Mouse (Mus musculus): ENCODE results near the gene Peli2. TPM values are rescaled to one million over a fixed set of nuclear protein-coding genes. Genes with fewer than 3 reads are reported as not detected.
A peak's percentile ranks its signal among the peaks of the same experiment; 100 is the strongest.

The Peli2 gene
- polyA plus RNA-seq, 1 experiment from 2014 or later: 10.7 TPM

DNA sequence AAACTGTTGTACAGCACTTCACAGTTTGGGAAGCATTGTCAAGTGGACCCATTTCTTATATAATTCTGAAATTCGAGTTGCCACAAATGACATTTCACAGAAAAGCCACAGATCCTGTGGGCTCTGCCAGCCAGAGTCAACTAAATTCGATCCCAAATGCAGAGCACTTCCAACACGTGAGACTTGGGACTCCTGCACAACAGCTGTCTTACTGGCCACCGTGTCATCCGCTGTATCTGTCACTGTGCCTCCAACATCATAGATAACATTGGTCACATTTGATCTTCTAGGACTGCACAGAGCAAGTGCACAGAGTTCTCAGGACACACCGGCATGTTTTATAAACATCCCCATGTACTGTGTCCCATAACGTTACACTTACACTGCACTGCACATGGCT lies 14.2 kb upstream of the Peli2 start:
- no peak overlapping the region for H3K4me2 ChIP-seq
- H3K9me3 ChIP-seq: no peaks in the 10 kb centered on the region
- H3K36me3 ChIP-seq: no peaks in the 10 kb centered on the region
- no peak overlapping the region for H3K27ac ChIP-seq (replicated peaks)
- no peaks in the 10 kb centered on the region for H3K4me1 ChIP-seq (replicated peaks)
- no peak overlapping the region for H3K9ac ChIP-seq
- ATAC-seq (ENCODE audit: low FRiP score, low read depth): no peak
- 91% methylated on average over 7 of the region's 7 CpGs for WGBS
- no peak overlapping the region for H3K4me3 ChIP-seq
- no peaks in the 10 kb centered on the region for H3K27me3 ChIP-seq

DNA sequence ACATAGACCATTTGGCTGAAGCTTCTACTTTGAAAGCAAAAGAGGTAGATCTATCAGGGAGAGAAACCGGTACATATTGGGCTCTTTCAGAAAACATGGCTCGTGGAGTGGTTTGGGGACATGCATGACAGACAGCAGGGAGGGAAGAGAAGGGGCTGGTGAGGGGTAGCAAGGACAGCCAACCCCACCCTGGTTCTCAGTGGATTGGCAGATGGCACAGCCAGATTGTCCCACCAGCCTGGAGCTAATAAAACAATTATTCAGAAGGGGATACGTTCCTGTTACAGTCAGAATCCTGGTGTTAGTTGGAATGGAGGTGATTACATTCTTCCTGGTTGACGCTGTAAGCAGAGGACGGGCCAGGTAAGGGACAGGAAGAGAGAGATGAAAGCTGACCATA lies 2.6 kb upstream of the Peli2 start:
- H3K9me3 ChIP-seq: no peaks in the 10 kb centered on the region
- no peaks in the 10 kb centered on the region for H3K36me3 ChIP-seq
- H3K4me1 ChIP-seq (replicated peaks): peaks cover 35% of the 10 kb centered on the region
- H3K9ac ChIP-seq: no peak overlapping the region
- no peak overlapping the region for H3K4me2 ChIP-seq
- ATAC-seq (ENCODE audit: low FRiP score, low read depth): no peak
- H3K27me3 ChIP-seq: no peaks in the 10 kb centered on the region
- no peak overlapping the region for H3K27ac ChIP-seq (replicated peaks)
- no peak overlapping the region for H3K4me3 ChIP-seq
- WGBS: 53% methylated on average over 5 of the region's 5 CpGs

- peak; percentile 32 for ATAC-seq (ENCODE audit: low FRiP score, low read depth)
- peak overlapping the region; percentile 29; the same call in 1 of the 2 replicates for H3K27ac ChIP-seq (replicated peaks)
These were observed 1.5 kb upstream of the Peli2 start for GRCm38 (mm10) chr14:48119012-48119647.

GRCm38 (mm10) chr14:48119648-48120270 lies 864 bp upstream of the Peli2 start:
- peaks cover 47% of the 10 kb centered on the region for H3K4me1 ChIP-seq (replicated peaks)
- 9% methylated on average over 17 of the region's 17 CpGs for WGBS

More at GRCm38 (mm10) chr14:48119012-48119647, 1.5 kb upstream of the Peli2 start:
- Histone ChIP-seq H3K9ac (no peak overlapping the region), H3K4me2 (peak overlapping the region; percentile 97), H3K27me3 (no peaks in the 10 kb centered on the region), H3K4me1 (replicated peaks) (peaks cover 40% of the 10 kb centered on the region), H3K36me3 (no peaks in the 10 kb centered on the region), H3K9me3 (no peaks in the 10 kb centered on the region), H3K4me3 (peak overlapping the region; percentile 11; the same call in 1 of the 2 replicates)
- 4% methylated on average over 9 of the region's 9 CpGs for WGBS

DNA sequence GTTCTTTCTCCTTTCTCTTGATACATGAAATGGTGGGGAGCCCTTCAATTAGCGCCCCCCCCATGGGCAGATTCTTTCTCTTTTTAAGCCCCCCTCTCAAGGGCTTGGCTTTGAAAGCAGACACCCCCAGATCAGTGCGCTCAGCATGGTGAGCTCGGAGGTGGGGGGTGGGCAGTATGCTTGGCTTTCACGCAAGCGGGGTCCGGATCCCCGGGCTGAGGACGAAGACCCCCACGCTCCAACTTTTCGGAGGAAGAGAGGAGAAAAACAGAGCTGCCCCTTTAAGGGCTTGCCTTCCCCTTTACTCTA lies 226 bp upstream of the Peli2 start:
- WGBS: 0% methylated on average over 10 of the region's 10 CpGs
- Histone ChIP-seq H3K27me3 (no peaks in the 10 kb centered on the region), H3K27ac (replicated peaks) (peak overlapping the region; percentile 85; the same call in 1 of the 2 replicates), H3K9ac (peak overlapping the region; percentile 70), H3K9me3 (no peaks in the 10 kb centered on the region), H3K4me3 (peak overlapping the region; percentile 79), H3K36me3 (no peaks in the 10 kb centered on the region), H3K4me2 (peak overlapping the region; percentile 97), H3K4me1 (replicated peaks) (peaks cover 53% of the 10 kb centered on the region)
- ATAC-seq (ENCODE audit: low FRiP score, low read depth): no peak

More at GRCm38 (mm10) chr14:48119648-48120270, 864 bp upstream of the Peli2 start:
- H3K27me3 ChIP-seq: no peaks in the 10 kb centered on the region
- H3K4me3 ChIP-seq: peak overlapping the region; percentile 79
- H3K36me3 ChIP-seq: no peaks in the 10 kb centered on the region
- H3K9ac ChIP-seq: no peak overlapping the region
- peak overlapping the region; percentile 97 for H3K4me2 ChIP-seq
- no peak for ATAC-seq (ENCODE audit: low FRiP score, low read depth)
- no peak overlapping the region for H3K27ac ChIP-seq (replicated peaks)
- H3K9me3 ChIP-seq: no peaks in the 10 kb centered on the region

DNA sequence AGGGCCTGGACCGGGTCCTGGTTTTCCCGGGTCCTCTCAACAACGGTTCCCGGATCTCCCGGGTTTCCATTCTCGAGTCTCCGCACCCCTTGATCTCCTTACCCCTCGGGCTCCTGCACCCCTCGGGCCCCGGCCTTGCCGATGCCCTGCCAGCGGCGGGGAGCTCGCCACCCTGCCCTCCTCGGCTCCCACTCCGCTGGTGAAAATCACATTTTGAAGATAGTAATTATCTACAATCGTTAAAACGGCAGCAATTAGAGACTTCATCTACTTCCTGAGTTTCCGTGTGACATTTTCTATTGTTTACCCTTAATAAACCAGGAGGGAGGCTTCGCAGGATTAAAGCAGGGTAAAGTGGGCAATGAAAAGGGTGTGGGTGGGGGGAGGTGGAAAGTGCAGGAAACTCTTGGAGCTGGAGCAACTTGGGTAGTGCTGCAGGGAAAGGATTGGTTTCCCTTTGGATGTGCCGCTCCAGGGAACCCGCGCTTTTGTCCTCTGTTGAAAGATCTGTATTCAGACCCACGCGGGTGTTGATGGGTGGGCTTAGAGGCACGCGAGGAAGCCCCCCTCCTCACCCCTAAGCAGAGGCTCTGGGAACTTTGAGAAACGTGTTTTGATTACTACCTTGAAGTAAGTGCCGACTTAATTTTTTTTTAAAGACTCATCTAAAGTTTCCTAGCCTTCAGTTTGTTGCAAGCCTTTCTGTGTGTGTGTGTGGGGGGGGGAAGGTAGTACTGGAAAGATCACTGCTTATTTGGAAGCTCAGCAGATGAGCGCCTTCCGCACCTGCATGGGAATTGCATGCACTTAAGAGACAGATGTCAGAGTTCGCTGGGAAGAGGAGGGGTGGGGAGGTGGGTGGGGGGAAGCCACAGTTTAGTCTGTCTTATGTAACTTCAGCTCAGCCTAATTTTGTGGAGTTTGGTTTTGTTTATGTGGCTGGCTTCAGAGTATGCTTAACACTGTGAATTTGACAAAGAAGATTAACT lies 1.2 kb downstream of the Peli2 start:
- Histone ChIP-seq H3K4me1 (replicated peaks) (peaks cover 55% of the 10 kb centered on the region), H3K4me3 (peak overlapping the region; percentile 79), H3K9me3 (no peaks in the 10 kb centered on the region), H3K9ac (peak overlapping the region; percentile 70), H3K27ac (replicated peaks) (peak overlapping the region; percentile 85), H3K4me2 (peak overlapping the region; percentile 97), H3K27me3 (no peaks in the 10 kb centered on the region), H3K36me3 (no peaks in the 10 kb centered on the region)
- under 1% methylated on average over 32 of the region's 32 CpGs for WGBS
- peak; percentile 36 for ATAC-seq (ENCODE audit: low FRiP score, low read depth)

GRCm38 (mm10) chr14:48124011-48124410 lies 3.4 kb downstream of the Peli2 start:
- Histone ChIP-seq H3K27ac (replicated peaks) (no peak overlapping the region), H3K4me1 (replicated peaks) (peaks cover 60% of the 10 kb centered on the region), H3K4me3 (0 out of 2 replicates have a peak overlapping the region, but pooled peaks have one; percentile 79), H3K9ac (no peak overlapping the region), H3K4me2 (peak overlapping the region; percentile 97), H3K9me3 (no peaks in the 10 kb centered on the region), H3K36me3 (no peaks in the 10 kb centered on the region), H3K27me3 (no peaks in the 10 kb centered on the region)
- no peak for ATAC-seq (ENCODE audit: low FRiP score, low read depth)
- 58% methylated on average over 5 of the region's 5 CpGs for WGBS

GRCm38 (mm10) chr14:48124816-48125215 lies 4.2 kb downstream of the Peli2 start:
- Histone ChIP-seq H3K4me1 (replicated peaks) (peaks cover 59% of the 10 kb centered on the region), H3K27ac (replicated peaks) (no peak overlapping the region), H3K27me3 (no peaks in the 10 kb centered on the region), H3K4me3 (no peak overlapping the region), H3K4me2 (peak overlapping the region; percentile 97; the same call in 1 of the 2 replicates), H3K9ac (no peak overlapping the region), H3K9me3 (no peaks in the 10 kb centered on the region), H3K36me3 (no peaks in the 10 kb centered on the region)
- no peak for ATAC-seq (ENCODE audit: low FRiP score, low read depth)
- WGBS: 65% methylated on average over 4 of the region's 4 CpGs

DNA sequence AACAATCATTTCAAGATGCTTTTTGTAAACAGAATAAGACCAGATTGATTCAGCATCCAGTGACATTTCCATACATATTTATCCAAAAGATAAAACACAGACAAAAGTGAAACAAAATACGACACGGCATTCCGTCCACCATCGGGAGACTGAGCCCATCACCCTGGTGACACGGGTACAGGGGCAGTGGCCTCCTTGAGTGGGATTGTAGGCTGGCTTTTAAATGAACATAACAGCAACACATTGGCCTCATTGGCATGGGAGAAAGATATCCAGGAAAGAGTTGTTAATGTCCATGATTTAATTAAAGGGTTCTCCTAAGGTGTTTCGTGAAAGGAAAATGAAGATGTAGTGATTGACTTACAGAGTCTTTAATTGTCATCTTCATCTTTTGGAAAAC lies 5.3 kb downstream of the Peli2 start:
- H3K9ac ChIP-seq: no peak overlapping the region
- no peak overlapping the region for H3K4me2 ChIP-seq
- peaks cover 61% of the 10 kb centered on the region for H3K4me1 ChIP-seq (replicated peaks)
- no peak for ATAC-seq (ENCODE audit: low FRiP score, low read depth)
- H3K27me3 ChIP-seq: no peaks in the 10 kb centered on the region
- 77% methylated on average over 6 of the region's 6 CpGs for WGBS
- H3K36me3 ChIP-seq: no peaks in the 10 kb centered on the region
- H3K9me3 ChIP-seq: no peaks in the 10 kb centered on the region
- no peak overlapping the region for H3K4me3 ChIP-seq
- no peak overlapping the region for H3K27ac ChIP-seq (replicated peaks)

DNA sequence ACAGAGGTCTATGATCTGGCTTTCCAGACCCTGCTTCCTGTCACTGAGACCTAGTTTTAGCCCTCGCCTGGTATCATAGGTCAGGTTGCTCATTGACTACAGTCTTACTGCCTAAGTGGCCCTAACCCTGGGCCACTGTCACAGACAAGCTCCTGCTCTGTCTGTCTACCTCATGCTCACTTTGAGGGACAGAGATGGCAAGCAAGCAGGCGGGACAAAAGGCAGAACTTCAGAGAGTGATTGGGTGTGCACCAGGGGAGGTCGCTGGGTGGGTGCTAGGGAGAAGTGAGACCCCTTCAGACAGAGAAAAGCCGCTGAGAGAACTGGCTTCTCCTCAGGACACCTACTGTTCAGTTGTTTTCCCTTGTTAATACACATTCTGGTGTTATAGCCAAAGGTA lies 6.3 kb downstream of the Peli2 start:
- H3K9me3 ChIP-seq: no peaks in the 10 kb centered on the region
- peaks cover 65% of the 10 kb centered on the region for H3K4me1 ChIP-seq (replicated peaks)
- ATAC-seq (ENCODE audit: low FRiP score, low read depth): no peak
- no peak overlapping the region for H3K27ac ChIP-seq (replicated peaks)
- H3K4me3 ChIP-seq: no peak overlapping the region
- no peak overlapping the region for H3K9ac ChIP-seq
- 72% methylated on average over 4 of the region's 4 CpGs for WGBS
- no peak overlapping the region for H3K4me2 ChIP-seq
- H3K27me3 ChIP-seq: no peaks in the 10 kb centered on the region
- H3K36me3 ChIP-seq: no peaks in the 10 kb centered on the region

GRCm38 (mm10) chr14:48127609-48128185 lies 7.1 kb downstream of the Peli2 start:
- H3K4me3 ChIP-seq: no peak overlapping the region
- H3K4me2 ChIP-seq: no peak overlapping the region
- H3K36me3 ChIP-seq: no peaks in the 10 kb centered on the region
- H3K9me3 ChIP-seq: no peaks in the 10 kb centered on the region
- H3K27me3 ChIP-seq: no peaks in the 10 kb centered on the region
- no peak overlapping the region for H3K9ac ChIP-seq
- peaks cover 65% of the 10 kb centered on the region for H3K4me1 ChIP-seq (replicated peaks)
- WGBS: 40% methylated on average over 8 of the region's 8 CpGs
- H3K27ac ChIP-seq (replicated peaks): no peak overlapping the region
- peak; percentile 36; the same call in 1 of the 2 replicates for ATAC-seq (ENCODE audit: low FRiP score, low read depth)

Measured in hindbrain, embryonic 15.5 days (tissue).